Comparison of ENCODE assay signal across 16 mouse cellular contexts in genomic region chr1:127576563-127576962, GRCm38 (mm10).
DNase-seq lines count a peak whose midpoint lies in the region; ATAC-seq and TF ChIP-seq lines count a peak whose summit lies in the region.
"Had no signal": no experiment of that assay in that cellular context is flagged by ENCODE, and none has a peak within 500 bp of the region (broad histone marks: within the 10 kb centered on the region; RNA-seq: fewer than 3 reads in every experiment).

No protein-coding gene starts in this region.

- TF ChIP-seq CTCF in left cerebral cortex, adult 2 months (IDR thresholded peaks at IDR 0.05): no peak
- TF ChIP-seq CTCF in intestine, postnatal 0 days (IDR thresholded peaks at IDR 0.05; ENCODE audit: low read depth): no peak

- 42% methylated on average over 8 of the region's 8 CpGs for WGBS in heart, embryonic 10.5 days
- WGBS in hindbrain, embryonic 12.5 days: 14% methylated on average over 8 of the region's 8 CpGs
- 15% methylated on average over 8 of the region's 8 CpGs for WGBS in midbrain, embryonic 14.5 days
- WGBS in intestine, postnatal 0 days: 55% methylated on average over 8 of the region's 8 CpGs

- H3K4me3 ChIP-seq in heart, embryonic 10.5 days: no peak overlapping the region
- no peak overlapping the region for H3K4me3 ChIP-seq in hindbrain, embryonic 12.5 days
- no peak overlapping the region for H3K4me3 ChIP-seq in midbrain, embryonic 14.5 days (replicated peaks; ENCODE audit: low read depth, low read length)
- H3K4me3 ChIP-seq in left cerebral cortex, adult 2 months: no peak overlapping the region
- H3K4me3 ChIP-seq in intestine, postnatal 0 days (ENCODE audit: low read depth, low read length): no peak overlapping the region
- H3K4me3 ChIP-seq: embryonic facial prominence, embryonic 12.5 days; heart, embryonic 13.5 days; limb, embryonic 12.5 days had no signal

- peaks cover 28% of the 10 kb centered on the region for H3K4me1 ChIP-seq in heart, embryonic 10.5 days
- H3K4me1 ChIP-seq in hindbrain, embryonic 12.5 days: peaks cover 26% of the 10 kb centered on the region
- peaks cover 16% of the 10 kb centered on the region for H3K4me1 ChIP-seq in midbrain, embryonic 14.5 days (ENCODE audit: control insufficient read depth, insufficient read depth, low read length)
- no peaks in the 10 kb centered on the region for H3K4me1 ChIP-seq in intestine, postnatal 0 days (replicated peaks; ENCODE audit: control insufficient read depth, insufficient read depth, low read length)

- ATAC-seq in hindbrain, embryonic 12.5 days (ENCODE audit: low FRiP score): peak; percentile 20
- ATAC-seq in midbrain, embryonic 14.5 days (ENCODE audit: low FRiP score, low TSS enrichment): no peak
- no peak for ATAC-seq in intestine, postnatal 0 days
- ATAC-seq: liver, postnatal 0 days had no signal

- intact Hi-C loops in left cerebral cortex, adult 2 months (cut with DNase I): no loop called here

- no peak for DNase-seq in heart, embryonic 10.5 days (ENCODE audit: low spot score)
- no peak for DNase-seq in heart, adult 9 months (ENCODE audit: low spot score in 2 of 2)
- DNase-seq in embryo, embryonic 10.5 days (ENCODE audit: low spot score): peak; percentile 45
- DNase-seq in midbrain, embryonic 14.5 days: peak; percentile 24
- DNase-seq in left cerebral cortex, adult 2 months (ENCODE audit: extremely low spot score in 1 of 2, low spot score in 2 of 2): no peak
- no peak for DNase-seq in adrenal gland, postnatal 4 days (ENCODE audit: low spot score in 2 of 2)
- DNase-seq: adrenal gland, adult 2 months; layer of hippocampus, postnatal 36 days; liver, postnatal 0 days; right cerebral cortex, adult 18-20 months had no signal

- no peak overlapping the region for H3K9ac ChIP-seq in hindbrain, embryonic 12.5 days
- no peak overlapping the region for H3K9ac ChIP-seq in midbrain, embryonic 14.5 days (replicated peaks; ENCODE audit: low read length)
- H3K9ac ChIP-seq in intestine, postnatal 0 days (ENCODE audit: low read depth, low read length): no peak overlapping the region
- H3K9ac ChIP-seq: embryonic facial prominence, embryonic 12.5 days; heart, embryonic 13.5 days; limb, embryonic 12.5 days; liver, postnatal 0 days had no signal

- H3K4me2 ChIP-seq in hindbrain, embryonic 12.5 days (replicated peaks): peak overlapping the region; percentile 5; the same call in 1 of the 2 replicates
- no peak overlapping the region for H3K4me2 ChIP-seq in midbrain, embryonic 14.5 days (ENCODE audit: low read length)
- no peak overlapping the region for H3K4me2 ChIP-seq in intestine, postnatal 0 days (replicated peaks; ENCODE audit: low read depth)
- H3K4me2 ChIP-seq: embryonic facial prominence, embryonic 12.5 days; heart, embryonic 13.5 days; limb, embryonic 12.5 days had no signal

- no peaks in the 10 kb centered on the region for H3K9me3 ChIP-seq in heart, embryonic 10.5 days
- no peaks in the 10 kb centered on the region for H3K9me3 ChIP-seq in hindbrain, embryonic 12.5 days (replicated peaks)
- no peaks in the 10 kb centered on the region for H3K9me3 ChIP-seq in midbrain, embryonic 14.5 days (ENCODE audit: control insufficient read depth, low read length)
- H3K9me3 ChIP-seq in intestine, postnatal 0 days (ENCODE audit: control insufficient read depth): no peaks in the 10 kb centered on the region
- H3K9me3 ChIP-seq: embryonic facial prominence, embryonic 12.5 days; heart, embryonic 13.5 days; limb, embryonic 12.5 days had no signal

- H3K27me3 ChIP-seq in heart, embryonic 10.5 days (ENCODE audit: insufficient read depth, poor library complexity, severe bottlenecking): no peaks in the 10 kb centered on the region
- H3K27me3 ChIP-seq in hindbrain, embryonic 12.5 days: no peaks in the 10 kb centered on the region; the same call in 1 of the 2 replicates
- no peaks in the 10 kb centered on the region for H3K27me3 ChIP-seq in midbrain, embryonic 14.5 days (ENCODE audit: control insufficient read depth, insufficient read depth, low read length)
- no peaks in the 10 kb centered on the region for H3K27me3 ChIP-seq in intestine, postnatal 0 days (replicated peaks; ENCODE audit: control insufficient read depth, insufficient read depth, low read length)
- H3K27me3 ChIP-seq: embryonic facial prominence, embryonic 12.5 days; heart, embryonic 13.5 days; limb, embryonic 12.5 days had no signal

- no peaks in the 10 kb centered on the region for H3K36me3 ChIP-seq in heart, embryonic 10.5 days
- no peaks in the 10 kb centered on the region for H3K36me3 ChIP-seq in hindbrain, embryonic 12.5 days
- no peaks in the 10 kb centered on the region for H3K36me3 ChIP-seq in midbrain, embryonic 14.5 days (ENCODE audit: control insufficient read depth, insufficient read depth, low read length)
- no peaks in the 10 kb centered on the region for H3K36me3 ChIP-seq in intestine, postnatal 0 days (ENCODE audit: control insufficient read depth, insufficient read depth)
- H3K36me3 ChIP-seq: embryonic facial prominence, embryonic 12.5 days; heart, embryonic 13.5 days; limb, embryonic 12.5 days had no signal

- peak overlapping the region; percentile 69; the same call in 1 of the 2 replicates for H3K27ac ChIP-seq in heart, embryonic 10.5 days
- H3K27ac ChIP-seq in hindbrain, embryonic 12.5 days: peak overlapping the region; percentile 30
- H3K27ac ChIP-seq in midbrain, embryonic 14.5 days (replicated peaks; ENCODE audit: low read depth, low read length): no peak overlapping the region
- H3K27ac ChIP-seq in left cerebral cortex, adult 2 months: no peak overlapping the region
- no peak overlapping the region for H3K27ac ChIP-seq in intestine, postnatal 0 days (ENCODE audit: low read depth, low read length)
- H3K27ac ChIP-seq: embryonic facial prominence, embryonic 12.5 days; heart, embryonic 13.5 days; limb, embryonic 12.5 days; stomach, postnatal 0 days had no signal

Comparison
In these comparisons a context has a peak if more than half of its experiments do, and no peak if none do; other contexts are left out.
1. DNase-seq: peak in embryo, embryonic 10.5 days (single experiment) and midbrain, embryonic 14.5 days (single experiment); none in heart, embryonic 10.5 days (single experiment), heart, adult 9 months (0 of 2), left cerebral cortex, adult 2 months (0 of 2) and adrenal gland, postnatal 4 days (0 of 2).
2. H3K27ac ChIP-seq: peak in heart, embryonic 10.5 days (single experiment) and hindbrain, embryonic 12.5 days (single experiment); none in midbrain, embryonic 14.5 days (single experiment), left cerebral cortex, adult 2 months (single experiment) and intestine, postnatal 0 days (single experiment).